Mouse (Mus musculus): ENCODE measurements around the gene Arhgap31.

DNA sequence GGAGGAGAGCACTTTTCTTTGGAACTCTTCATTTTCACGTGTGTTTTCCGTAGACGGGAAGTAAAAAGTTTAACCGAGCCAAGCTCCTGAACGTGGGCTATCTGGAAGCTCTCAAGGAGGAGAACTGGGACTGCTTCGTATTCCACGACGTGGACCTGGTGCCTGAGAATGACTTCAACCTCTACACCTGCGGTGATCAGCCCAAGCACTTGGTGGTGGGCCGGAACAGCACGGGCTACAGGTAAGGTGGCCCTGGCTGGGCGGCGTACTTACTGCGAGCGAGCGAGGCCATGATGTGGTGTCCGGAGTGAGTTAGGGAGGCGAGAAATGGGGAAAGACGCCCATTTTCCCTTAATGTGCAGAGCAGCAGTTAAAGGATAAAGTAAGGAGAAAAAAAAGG lies 44.6 kb upstream of the Arhgap31 start:
- TF ChIP-seq CTCF (IDR thresholded peaks at IDR 0.05; ENCODE audit: insufficient read depth, low read depth, low read length) (no peak), POLR2A (IDR thresholded peaks at IDR 0.05; ENCODE audit: insufficient read depth, low read depth, low read length) (no peak)

All from olfactory bulb, adult 2 months (tissue).